Mouse (Mus musculus) liver, embryonic 16.5 days (tissue): ENCODE results near the gene Fndc5. TPM values are rescaled to one million over a fixed set of nuclear protein-coding genes. Genes with fewer than 3 reads are reported as not detected.

ENCODE experiments used
- ATAC-seq: fragments of 200-750 bp; cut with Nextera tagmentation; 2 replicates; pipeline ENCODE4 v1.8.0; 2017; ENCODE audit warnings: low read depth, mild to moderate bottlenecking, moderate number of reproducible peaks, moderate library complexity
- H3K27ac ChIP-seq: fragments of 300-500 bp; sonication (generic); 2 replicates; pipeline ENCODE4 v1.5.1; 2014; ENCODE audit warnings: mild to moderate bottlenecking, low read length
- H3K27me3 ChIP-seq: fragments of 300-500 bp; sonication (generic); 2 replicates; pipeline ENCODE4 v1.6.1; 2014; ENCODE audit warnings: low read depth, low read length, mixed read lengths; ENCODE audit not compliant: control insufficient read depth, insufficient read depth
- H3K36me3 ChIP-seq: fragments of 300-500 bp; sonication (generic); 2 replicates; pipeline ENCODE4 v1.6.1; 2014; ENCODE audit warnings: mild to moderate bottlenecking; ENCODE audit not compliant: control insufficient read depth, insufficient read depth
- H3K4me1 ChIP-seq: fragments of 300-500 bp; sonication (generic); 2 replicates; pipeline ENCODE4 v1.6.1; 2014; ENCODE audit warnings: low read depth, low read length, mixed read lengths; ENCODE audit not compliant: control insufficient read depth
- H3K4me2 ChIP-seq: fragments of 300-500 bp; sonication (generic); 2 replicates; pipeline ENCODE4 v1.6.1; 2014; ENCODE audit warnings: low read depth, low read length, mixed read lengths
- H3K4me3 ChIP-seq: fragments of 300-500 bp; sonication (generic); 2 replicates; pipeline ENCODE4 v1.5.1; 2014; ENCODE audit warnings: low read depth, mild to moderate bottlenecking, low read length
- H3K9ac ChIP-seq: fragments of 300-500 bp; sonication (generic); 2 replicates; pipeline ENCODE4 v1.6.1; 2014; ENCODE audit warnings: low read depth, low read length
- H3K9me3 ChIP-seq: fragments of 300-500 bp; sonication (generic); replicated peaks from 2 replicates; pipeline ENCODE4 v1.6.1; 2016; ENCODE audit warnings: low read length; ENCODE audit not compliant: control insufficient read depth
- WGBS: fragments of 180-500 bp; shearing (Covaris S2); extraction: QIAGEN DNeasy Blood & Tissue Kit; methylation state at CpG from one replicate; pipeline ENCODE4 v1.1.7; 2014; ENCODE audit not compliant: insufficient replicate concordance; 5-methylcytosine and 5-hydroxymethylcytosine counted together
- polyA plus RNA-seq: library from polyadenylated mRNA; unstranded; fragments of >200 nt; fragmentation: Nextera tagmentation; extraction: Ambion mirVana; gene quantifications from 2 replicates; pipeline ENCODE4 v1.2.1, GENCODE M21; 2015

Gene Fndc5
- polyA plus RNA-seq, 1 experiment from 2014 or later = 0.71 TPM

DNA sequence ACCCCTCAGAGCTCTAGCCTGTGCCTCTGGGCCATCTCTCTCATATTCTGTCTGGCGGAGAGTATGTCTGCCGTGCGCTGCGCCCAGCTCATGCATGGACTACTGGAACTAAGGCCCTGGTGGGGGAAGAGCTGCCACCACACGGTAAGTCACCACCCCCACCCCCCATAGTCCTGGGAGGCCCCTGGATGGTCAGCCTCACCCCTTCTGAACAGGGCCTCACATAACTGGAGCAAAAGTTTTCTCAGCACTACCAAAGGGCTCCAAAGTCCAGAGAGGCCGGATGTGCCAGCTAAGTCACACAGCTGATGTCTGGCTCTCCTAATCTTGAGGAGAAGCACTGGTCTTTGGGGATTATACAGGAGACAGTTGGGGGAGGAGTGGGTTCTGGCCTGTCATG, 26.0 kb upstream of the Fndc5 start:
- no peak for ATAC-seq
- Histone ChIP-seq H3K4me3 (no peak overlapping the region), H3K4me1 (no peaks in the 10 kb centered on the region), H3K9me3 (no peaks in the 10 kb centered on the region), H3K4me2 (no peak overlapping the region), H3K27me3 (peaks cover 7% of the 10 kb centered on the region), H3K27ac (no peak overlapping the region), H3K36me3 (no peaks in the 10 kb centered on the region), H3K9ac (no peak overlapping the region)
- 76% methylated on average over 6 of the region's 6 CpGs for WGBS

DNA sequence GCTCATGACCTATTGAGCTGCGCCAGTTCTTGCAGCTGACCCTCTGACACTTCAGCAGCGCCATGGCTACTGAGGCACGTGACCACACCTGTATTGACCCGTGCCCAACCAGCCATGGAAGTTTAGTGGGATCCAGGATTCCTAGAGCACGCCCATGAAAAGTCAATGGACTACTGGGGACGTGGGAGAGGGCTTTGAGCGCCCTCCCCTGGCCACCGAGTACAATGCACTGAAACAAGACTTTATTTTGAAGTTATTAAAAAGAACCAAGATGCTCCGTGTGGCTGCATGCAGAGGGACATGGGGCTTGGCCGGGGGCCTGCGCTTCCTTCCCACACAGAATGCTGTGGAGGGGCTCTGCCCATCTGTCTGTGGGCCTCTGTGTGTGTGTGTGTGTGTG, 25.4 kb upstream of the Fndc5 start:
- ATAC-seq = no peak
- no peaks in the 10 kb centered on the region for H3K9me3 ChIP-seq
- H3K27me3 ChIP-seq = peaks cover 2% of the 10 kb centered on the region
- H3K4me2 ChIP-seq = no peak overlapping the region
- WGBS = 50% methylated on average over 11 of the region's 11 CpGs
- H3K9ac ChIP-seq = no peak overlapping the region
- no peaks in the 10 kb centered on the region for H3K36me3 ChIP-seq
- H3K4me3 ChIP-seq = no peak overlapping the region
- no peak overlapping the region for H3K27ac ChIP-seq
- H3K4me1 ChIP-seq = no peaks in the 10 kb centered on the region

DNA sequence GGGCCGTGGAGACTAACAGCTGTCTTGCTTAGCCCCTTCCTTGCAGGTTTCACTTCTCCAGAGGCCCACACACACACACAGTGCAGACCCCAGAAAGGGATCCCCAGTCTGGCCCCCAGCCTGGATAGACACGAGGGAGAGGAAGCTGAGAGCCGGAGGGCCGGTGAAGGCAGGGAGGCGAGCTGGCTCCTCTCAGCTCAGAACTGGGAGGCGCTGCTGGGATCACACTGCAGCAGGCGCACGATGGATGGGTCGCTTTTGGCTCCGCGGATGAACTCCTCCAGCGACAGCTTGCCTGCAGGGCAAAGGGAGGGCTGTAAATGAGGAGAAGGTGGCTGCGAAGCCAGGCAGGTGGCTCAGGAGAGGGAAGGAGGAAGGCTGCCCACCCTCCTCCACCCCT, 24.6 kb upstream of the Fndc5 start:
- H3K27ac ChIP-seq = no peak overlapping the region
- H3K36me3 ChIP-seq = no peaks in the 10 kb centered on the region
- no peak for ATAC-seq
- H3K9me3 ChIP-seq = no peaks in the 10 kb centered on the region
- H3K4me3 ChIP-seq = no peak overlapping the region
- no peaks in the 10 kb centered on the region; the same call in 1 of the 2 replicates for H3K27me3 ChIP-seq
- H3K4me1 ChIP-seq = no peaks in the 10 kb centered on the region
- H3K4me2 ChIP-seq = no peak overlapping the region
- no peak overlapping the region for H3K9ac ChIP-seq
- 74% methylated on average over 13 of the region's 13 CpGs for WGBS

DNA sequence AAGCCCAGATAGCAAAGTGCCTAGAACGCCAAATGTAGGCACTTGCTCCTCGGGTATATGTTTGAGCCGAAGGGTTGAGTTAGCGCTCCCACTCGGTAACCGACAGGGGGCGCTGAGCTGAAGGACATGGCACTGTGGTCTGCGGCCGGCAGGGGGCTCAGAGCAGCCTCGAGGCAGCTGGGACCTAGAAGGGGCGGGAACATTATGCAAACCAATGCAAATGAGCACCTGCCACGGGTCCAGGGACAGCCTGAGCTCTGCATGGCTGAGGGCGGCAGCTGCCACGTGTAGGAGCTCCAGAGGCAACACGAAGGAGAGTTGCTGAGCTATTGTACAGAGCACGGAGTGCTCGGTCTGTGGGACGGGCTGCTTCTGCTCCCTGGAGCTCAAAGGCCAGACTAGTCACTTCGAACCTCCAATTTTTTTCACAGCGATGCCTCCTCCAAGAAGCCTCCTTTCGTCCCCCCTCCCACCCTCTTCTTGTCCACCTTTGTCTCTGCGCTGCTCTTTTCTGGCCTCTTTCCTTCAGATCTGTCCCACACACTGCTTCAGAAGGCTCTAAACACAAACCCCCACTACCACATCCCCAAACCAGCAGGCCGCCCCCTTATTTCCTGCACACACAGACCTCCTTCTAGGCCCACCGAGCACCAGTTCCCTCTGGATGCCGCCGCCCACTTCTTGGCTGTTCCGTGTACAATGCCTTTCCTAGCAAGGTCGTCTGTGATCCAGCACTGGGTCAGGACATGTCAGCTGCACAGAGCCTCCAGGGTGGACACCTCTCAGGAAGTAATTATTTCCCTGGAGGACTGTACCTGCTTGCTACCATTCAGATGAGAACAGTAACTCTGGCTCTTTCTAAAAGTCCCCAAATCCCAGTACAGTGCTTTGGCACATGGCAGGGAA, 23.5 kb upstream of the Fndc5 start:
- no peak overlapping the region for H3K4me3 ChIP-seq
- peaks cover 1% of the 10 kb centered on the region; the same call in 1 of the 2 replicates for H3K27me3 ChIP-seq
- H3K4me2 ChIP-seq = no peak overlapping the region
- no peaks in the 10 kb centered on the region for H3K36me3 ChIP-seq
- no peak overlapping the region for H3K9ac ChIP-seq
- peak; percentile 42; the same call in 1 of the 2 replicates for ATAC-seq
- 28% methylated on average over 28 of the region's 28 CpGs for WGBS
- no peak overlapping the region for H3K27ac ChIP-seq
- H3K9me3 ChIP-seq = no peaks in the 10 kb centered on the region
- H3K4me1 ChIP-seq = no peaks in the 10 kb centered on the region

DNA sequence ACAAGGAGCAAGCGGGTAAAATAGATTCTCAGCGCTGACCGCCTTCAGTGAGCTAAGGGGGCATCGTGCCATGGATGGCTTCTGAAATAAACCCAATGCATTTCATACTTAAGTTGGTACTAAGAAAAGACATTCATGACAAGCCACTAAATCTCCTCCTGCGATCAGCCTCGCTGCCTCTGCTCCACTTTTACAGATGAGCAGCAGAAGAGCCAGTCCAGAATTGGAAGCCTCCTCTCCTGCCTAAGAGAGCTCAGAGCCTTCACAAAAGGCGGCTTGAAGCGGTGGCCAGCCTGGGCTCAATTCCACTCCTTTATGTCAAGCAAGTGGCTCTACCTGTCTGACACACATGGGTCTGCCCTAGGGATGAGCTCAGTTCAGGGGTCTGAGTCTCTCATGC, 20.1 kb upstream of the Fndc5 start:
- H3K4me2 ChIP-seq = no peak overlapping the region
- no peak for ATAC-seq
- H3K27me3 ChIP-seq = peaks cover 33% of the 10 kb centered on the region
- H3K4me1 ChIP-seq = peaks cover 3% of the 10 kb centered on the region
- no peaks in the 10 kb centered on the region for H3K9me3 ChIP-seq
- H3K9ac ChIP-seq = no peak overlapping the region
- WGBS = 72% methylated on average over 8 of the region's 8 CpGs
- no peak overlapping the region for H3K27ac ChIP-seq
- no peaks in the 10 kb centered on the region for H3K36me3 ChIP-seq
- no peak overlapping the region for H3K4me3 ChIP-seq

DNA sequence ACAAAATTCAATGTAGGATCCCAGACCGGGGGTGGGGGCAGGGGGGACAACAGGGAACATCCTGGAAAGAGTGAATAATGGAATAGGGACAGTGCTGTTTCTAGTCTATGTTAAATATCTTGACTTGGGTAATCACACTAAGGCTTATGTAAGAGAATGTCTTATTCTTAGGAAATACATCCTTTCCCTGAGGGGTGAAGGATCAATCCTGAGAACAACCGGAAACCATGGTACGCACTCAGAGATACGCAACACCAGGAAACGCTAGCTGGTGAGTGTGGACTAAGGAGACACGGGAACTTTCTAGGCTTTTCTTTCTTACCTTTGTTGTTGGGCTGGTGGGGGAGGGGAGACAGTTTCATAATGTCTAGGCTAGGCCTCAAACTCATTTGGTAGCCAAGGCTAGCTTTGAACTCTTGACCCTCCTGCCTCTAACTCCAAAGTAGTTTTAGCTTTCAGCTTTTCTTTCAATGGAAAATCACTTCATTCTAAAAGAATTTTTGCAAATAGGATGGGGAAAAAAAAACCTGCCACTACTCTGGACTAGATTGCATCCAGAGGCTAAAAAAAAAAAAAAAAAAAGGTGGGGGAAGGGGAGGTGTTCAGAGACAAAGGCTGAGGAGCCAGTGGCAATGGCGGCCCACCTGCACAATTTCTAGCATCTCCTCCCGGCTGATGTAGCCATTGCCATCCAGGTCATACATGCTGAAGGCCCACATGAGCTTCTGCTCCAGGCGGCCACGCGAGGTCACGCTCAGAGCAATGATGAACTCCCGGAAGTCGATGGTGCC, 18.9 kb upstream of the Fndc5 start:
- H3K36me3 ChIP-seq = no peaks in the 10 kb centered on the region
- 74% methylated on average over 14 of the region's 14 CpGs for whole genome bisulfite sequencing
- H3K27me3 ChIP-seq = peaks cover 44% of the 10 kb centered on the region
- no peak overlapping the region for H3K9ac ChIP-seq
- no peak overlapping the region for H3K4me3 ChIP-seq
- no peaks in the 10 kb centered on the region for H3K9me3 ChIP-seq
- H3K27ac ChIP-seq = no peak overlapping the region
- peaks cover 3% of the 10 kb centered on the region for H3K4me1 ChIP-seq
- no peak for ATAC-seq
- H3K4me2 ChIP-seq = no peak overlapping the region

DNA sequence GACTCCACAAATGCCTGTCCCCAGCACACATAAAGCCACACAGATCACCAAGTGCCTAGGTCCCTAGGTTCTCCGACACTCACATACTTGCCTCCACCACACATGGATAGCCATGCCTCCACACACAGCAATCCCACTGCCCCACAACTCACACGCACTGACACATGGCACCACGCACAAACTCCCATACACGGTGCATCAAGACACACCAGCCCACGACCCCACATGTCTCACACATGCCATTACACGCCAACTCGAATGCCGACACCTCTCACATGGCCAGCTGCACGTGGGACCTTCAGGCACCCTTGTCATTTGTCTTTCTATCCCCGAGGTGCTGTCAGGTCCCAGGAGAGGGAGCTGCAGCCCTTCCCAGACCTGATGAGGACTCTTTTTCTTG, 17.1 kb upstream of the Fndc5 start:
- Histone ChIP-seq H3K27me3 (peaks cover 57% of the 10 kb centered on the region), H3K9ac (no peak overlapping the region), H3K4me1 (peaks cover 3% of the 10 kb centered on the region), H3K27ac (no peak overlapping the region), H3K4me3 (no peak overlapping the region), H3K9me3 (no peaks in the 10 kb centered on the region), H3K4me2 (no peak overlapping the region), H3K36me3 (no peaks in the 10 kb centered on the region)
- no peak for ATAC-seq
- WGBS = 59% methylated on average over 10 of the region's 10 CpGs

DNA sequence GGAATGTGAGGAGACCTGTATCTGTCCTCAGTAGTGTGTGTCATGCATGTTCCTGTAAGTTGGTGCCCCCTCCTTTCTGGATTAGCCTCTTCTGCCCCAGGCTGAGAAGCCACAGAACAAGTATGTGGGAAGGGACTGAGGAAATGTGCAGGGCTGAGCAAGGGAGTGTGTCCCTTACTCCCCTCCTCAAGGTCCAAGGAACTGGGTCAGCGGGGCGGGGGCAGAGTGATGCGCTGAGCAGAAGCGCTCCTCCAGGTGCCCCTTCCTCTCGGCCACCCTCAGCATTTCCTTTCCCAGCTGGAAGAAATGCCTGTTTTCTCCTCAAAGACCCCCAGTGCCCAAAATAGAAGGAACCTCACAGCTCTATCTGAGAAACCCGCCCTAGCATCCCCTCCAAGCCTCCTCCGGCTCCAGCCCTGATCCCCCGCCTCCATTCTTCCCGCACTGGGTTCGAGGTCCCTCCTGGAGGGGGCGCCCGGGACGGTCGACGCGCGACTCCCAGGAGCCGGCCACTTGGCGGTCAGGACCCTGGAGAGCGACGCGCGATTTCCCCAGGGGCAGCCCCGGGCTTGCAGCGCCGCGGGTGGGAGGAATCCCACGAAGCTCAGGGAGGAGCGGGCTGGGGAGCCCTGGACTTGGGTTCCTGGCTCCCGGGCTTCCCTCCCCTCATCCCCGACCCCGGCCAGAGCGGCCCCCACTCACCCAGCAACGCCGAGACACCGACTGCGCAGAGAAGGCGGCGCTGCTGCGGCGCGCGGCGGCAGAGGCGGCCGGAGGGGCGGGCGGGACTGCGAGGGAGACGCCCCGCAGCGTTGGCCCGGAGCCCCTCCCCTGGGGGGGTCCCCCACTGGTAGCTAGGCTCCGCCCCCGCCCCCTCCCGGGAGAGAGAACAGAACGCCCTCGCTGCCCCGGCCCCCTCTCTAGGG, 16.0 kb upstream of the Fndc5 start:
- H3K9ac ChIP-seq = no peak overlapping the region
- peak; percentile 39 for ATAC-seq
- no peaks in the 10 kb centered on the region for H3K36me3 ChIP-seq
- H3K27ac ChIP-seq = no peak overlapping the region
- peak overlapping the region; percentile 39 for H3K4me3 ChIP-seq
- H3K4me2 ChIP-seq = peak overlapping the region; percentile 46
- WGBS = 2% methylated on average over 48 of the region's 59 CpGs
- peaks cover 67% of the 10 kb centered on the region for H3K27me3 ChIP-seq
- H3K9me3 ChIP-seq = no peaks in the 10 kb centered on the region
- H3K4me1 ChIP-seq = peaks cover 3% of the 10 kb centered on the region
